ENCODE assay signal across 8 mouse cellular contexts in the genomic region with DNA sequence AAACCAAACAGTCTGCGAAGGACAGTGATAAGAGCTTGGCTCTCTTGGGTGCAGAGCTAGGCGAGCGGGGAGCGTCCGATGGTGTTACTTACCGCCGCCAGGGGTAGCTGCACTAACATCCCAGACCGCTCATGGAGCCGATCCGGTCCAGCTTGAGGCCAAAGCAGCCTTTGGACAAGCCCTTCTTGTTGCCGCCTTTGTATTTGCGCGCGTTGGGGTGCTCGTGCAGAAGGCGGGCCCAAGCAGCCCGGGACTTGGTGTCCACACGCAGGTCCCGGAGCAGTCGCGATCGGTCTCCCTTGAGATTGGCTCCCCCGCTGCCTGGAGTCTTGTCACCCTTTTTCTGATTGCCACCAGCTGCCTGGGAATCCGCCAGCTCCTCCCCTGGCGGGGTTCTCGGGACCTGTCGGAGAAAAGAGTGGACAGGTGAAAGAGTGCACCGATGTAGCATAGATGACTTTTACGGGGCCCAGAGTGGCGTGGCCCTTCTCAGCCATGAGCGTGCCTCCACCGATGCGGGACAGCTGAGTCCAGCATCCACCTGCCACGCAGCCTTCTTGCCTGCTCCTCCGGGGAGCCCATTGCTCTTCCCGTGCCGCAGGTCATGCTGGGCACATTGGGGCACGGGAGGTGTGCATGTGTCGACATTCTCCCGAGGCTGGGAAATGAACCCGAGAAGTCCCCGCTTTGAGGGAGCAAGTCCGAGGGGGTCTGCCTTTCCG. TPM values are rescaled to one million over a fixed set of nuclear protein-coding genes. Genes with fewer than 3 reads are reported as not detected.
DNase-seq lines count a peak whose midpoint lies in the region; ATAC-seq lines count a peak whose summit lies in the region.

No protein-coding gene starts in this region.

- H3K9me3 ChIP-seq in hindbrain, embryonic 14.5 days (ENCODE audit: control insufficient read depth, low read length) = no peaks in the 10 kb centered on the region
- no peaks in the 10 kb centered on the region for H3K9me3 ChIP-seq in lung, embryonic 16.5 days (ENCODE audit: control insufficient read depth, low read length)

- H3K4me2 ChIP-seq in hindbrain, embryonic 14.5 days (replicated peaks) = peak overlapping the region; percentile 74
- H3K4me2 ChIP-seq in lung, embryonic 16.5 days (ENCODE audit: low read depth, low read length) = peak overlapping the region; percentile 93

- H3K4me1 ChIP-seq in hindbrain, embryonic 14.5 days (replicated peaks; ENCODE audit: control insufficient read depth, insufficient read depth, low read length) = peaks cover 4% of the 10 kb centered on the region; the same call in 1 of the 2 replicates
- H3K4me1 ChIP-seq in lung, embryonic 16.5 days (replicated peaks; ENCODE audit: control insufficient read depth, insufficient read depth, low read length) = peaks cover 4% of the 10 kb centered on the region; the same call in 1 of the 2 replicates

- ATAC-seq in common myeloid progenitor, adult 5-6 weeks (replicated peaks; ENCODE audit: low read depth, poor library complexity, severe bottlenecking) = peak; percentile 86
- ATAC-seq in hindbrain, embryonic 14.5 days (ENCODE audit: low FRiP score) = peak; percentile 56
- ATAC-seq in lung, embryonic 16.5 days (ENCODE audit: low read depth) = peak; percentile 76

- H3K36me3 ChIP-seq in hindbrain, embryonic 14.5 days (replicated peaks; ENCODE audit: control insufficient read depth, insufficient read depth) = no peaks in the 10 kb centered on the region
- H3K36me3 ChIP-seq in lung, embryonic 16.5 days (ENCODE audit: control insufficient read depth, insufficient read depth, low read length) = no peaks in the 10 kb centered on the region

- peak overlapping the region; percentile 45 for H3K4me3 ChIP-seq in hindbrain, embryonic 14.5 days (replicated peaks; ENCODE audit: low read length)
- H3K4me3 ChIP-seq in lung, embryonic 16.5 days (ENCODE audit: low read length) = peak overlapping the region; percentile 52

- DNase-seq in adrenal gland, adult 2 months = peak; percentile 81
- peak; percentile 66 for DNase-seq in gastrocnemius, adult 18-20 months (ENCODE audit: low spot score)
- peak; percentile 76 for DNase-seq in hindbrain, embryonic 14.5 days (ENCODE audit: low spot score)
- DNase-seq in layer of hippocampus, postnatal 10 days (ENCODE audit: low spot score in 2 of 2) = peak; percentile 65 to 83
- peak; percentile 85 for DNase-seq in retina, embryonic 14.5 days (ENCODE audit: low spot score)
- peak; percentile 65 to 77 for DNase-seq in urinary bladder, postnatal 4 days (ENCODE audit: low spot score in 2 of 2)

- H3K27ac ChIP-seq in hindbrain, embryonic 14.5 days = 0 out of 2 replicates have a peak overlapping the region, but pooled peaks have one; percentile 65
- H3K27ac ChIP-seq in lung, embryonic 16.5 days (ENCODE audit: low read length) = no peak overlapping the region

- H3K27me3 ChIP-seq in hindbrain, embryonic 14.5 days (ENCODE audit: control insufficient read depth, insufficient read depth, low read length) = peaks cover 19% of the 10 kb centered on the region
- H3K27me3 ChIP-seq in lung, embryonic 16.5 days (ENCODE audit: control insufficient read depth, insufficient read depth, low read depth, low read length) = peaks cover 29% of the 10 kb centered on the region

- WGBS in hindbrain, embryonic 14.5 days = under 1% methylated on average over 44 of the region's 44 CpGs
- WGBS in lung, embryonic 16.5 days = 2% methylated on average over 44 of the region's 44 CpGs

- peak overlapping the region; percentile 61 for H3K9ac ChIP-seq in hindbrain, embryonic 14.5 days
- H3K9ac ChIP-seq in lung, embryonic 16.5 days (ENCODE audit: low read length) = peak overlapping the region; percentile 39

RNA-seq across cellular contexts. Expression of gene Nppc, which starts 0.7 kb away (rescaled TPM):
- under 1 TPM in 1 of 2 experiments, not detected in 1; 0.55 TPM for total RNA-seq in adrenal gland, adult 2 months (2021)
- polyA plus RNA-seq in adrenal gland, adult 2 months (2012; rRNA removed) = 0.44 and 0.45 TPM in 2 replicates
- not detected in 2 replicates for total RNA-seq in common myeloid progenitor, adult 5-6 weeks (2017)
- total RNA-seq in gastrocnemius, adult 18-20 months (2021) = under 1 TPM; 0.30 to 0.59 TPM
- polyA plus RNA-seq in hindbrain, embryonic 14.5 days (2014; fragmentation: Nextera tagmentation; extraction: Ambion mirVana) = 16.3 and 18.1 TPM in 2 replicates
- total RNA-seq in layer of hippocampus, postnatal 10 days (2021) = 1 to 10 TPM; 8.1 to 8.9 TPM
- polyA plus RNA-seq in lung, embryonic 16.5 days (2015; fragmentation: Nextera tagmentation; extraction: Ambion mirVana) = 0.96 and 1.4 TPM in 2 replicates

RNA-seq across cellular contexts. Expression of gene Dis3l2, which starts 33.9 kb away (rescaled TPM):
- 10 to 100 TPM; 14.8 to 14.9 TPM for total RNA-seq in adrenal gland, adult 2 months (2021)
- polyA plus RNA-seq in adrenal gland, adult 2 months (2012; rRNA removed) = 8.4 and 11.2 TPM in 2 replicates
- 25.3 and 32.7 TPM in 2 replicates for total RNA-seq in common myeloid progenitor, adult 5-6 weeks (2017)
- total RNA-seq in gastrocnemius, adult 18-20 months (2021) = 10 to 100 TPM; 12.2 to 13.4 TPM
- 38.5 and 38.9 TPM in 2 replicates for polyA plus RNA-seq in hindbrain, embryonic 14.5 days (2014; fragmentation: Nextera tagmentation; extraction: Ambion mirVana)
- total RNA-seq in layer of hippocampus, postnatal 10 days (2021) = 10 to 100 TPM; 27.6 to 28.7 TPM
- polyA plus RNA-seq in lung, embryonic 16.5 days (2015; fragmentation: Nextera tagmentation; extraction: Ambion mirVana) = 23.9 and 25.6 TPM in 2 replicates
